Comparison of ENCODE assay signal across 8 mouse cellular contexts in genomic region chr16:11134348-11135344, GRCm38 (mm10). TPM values are rescaled to one million over a fixed set of nuclear protein-coding genes. Genes with fewer than 3 reads are reported as not detected.
DNase-seq lines count a peak whose midpoint lies in the region; ATAC-seq lines count a peak whose summit lies in the region.

TSS of gene Txndc11 (minus strand) at chr16:11134650.

- WGBS in heart, embryonic 14.5 days = under 1% methylated on average over 80 of the region's 80 CpGs
- WGBS in liver, embryonic 13.5 days (ENCODE audit: insufficient replicate concordance) = under 1% methylated on average over 79 of the region's 80 CpGs
- WGBS in stomach, embryonic 16.5 days = under 1% methylated on average over 80 of the region's 80 CpGs

- peaks cover 2 to 17% of the 10 kb centered on the region in 2 experiments for H3K4me1 ChIP-seq in heart, embryonic 14.5 days (ENCODE audit: control insufficient read depth in 2 of 2, insufficient read depth in 2 of 2, low read length in 2 of 2)
- peaks cover 36% of the 10 kb centered on the region for H3K4me1 ChIP-seq in liver, embryonic 13.5 days (replicated peaks)
- peaks cover 19% of the 10 kb centered on the region; the same call in 1 of the 2 replicates for H3K4me1 ChIP-seq in stomach, embryonic 16.5 days (ENCODE audit: control insufficient read depth, insufficient read depth, low read length)

- no peaks in the 10 kb centered on the region for H3K9me3 ChIP-seq in heart, embryonic 14.5 days (ENCODE audit: control insufficient read depth, low read length)
- no peaks in the 10 kb centered on the region for H3K9me3 ChIP-seq in liver, embryonic 13.5 days (replicated peaks)
- no peaks in the 10 kb centered on the region for H3K9me3 ChIP-seq in stomach, embryonic 16.5 days (replicated peaks; ENCODE audit: control insufficient read depth, low read length)

- peak within 1 kb of the TSS; percentile 79 for H3K4me2 ChIP-seq in heart, embryonic 14.5 days (ENCODE audit: low read length)
- peak within 1 kb of the TSS; percentile 92 for H3K4me2 ChIP-seq in liver, embryonic 13.5 days
- H3K4me2 ChIP-seq in stomach, embryonic 16.5 days (ENCODE audit: low read depth, low read length) = peak within 1 kb of the TSS; percentile 80

- H3K36me3 ChIP-seq in heart, embryonic 14.5 days (ENCODE audit: control insufficient read depth, insufficient read depth, low read length) = peaks cover 41% of the 10 kb centered on the region
- H3K36me3 ChIP-seq in liver, embryonic 13.5 days = peaks cover 32% of the 10 kb centered on the region
- peaks cover 10% of the 10 kb centered on the region; the same call in 1 of the 2 replicates for H3K36me3 ChIP-seq in stomach, embryonic 16.5 days (ENCODE audit: control insufficient read depth, insufficient read depth, low read length)

- H3K9ac ChIP-seq in heart, embryonic 14.5 days (ENCODE audit: low read length) = peak within 1 kb of the TSS; percentile 96
- H3K9ac ChIP-seq in liver, embryonic 13.5 days = peak within 1 kb of the TSS; percentile 94
- peak within 1 kb of the TSS; percentile 96 for H3K9ac ChIP-seq in stomach, embryonic 16.5 days (ENCODE audit: low read length)

- H3K27me3 ChIP-seq in heart, embryonic 14.5 days (ENCODE audit: control insufficient read depth, insufficient read depth, low read length) = no peaks in the 10 kb centered on the region
- no peaks in the 10 kb centered on the region for H3K27me3 ChIP-seq in liver, embryonic 13.5 days
- no peaks in the 10 kb centered on the region for H3K27me3 ChIP-seq in stomach, embryonic 16.5 days (ENCODE audit: control insufficient read depth, insufficient read depth, low read length)

- ATAC-seq in CD4-positive, CD25-positive, alpha-beta regulatory T cell, adult 4 months = peak; percentile 91
- peak; percentile 97 for ATAC-seq in heart, embryonic 14.5 days (ENCODE audit: insufficient number of reproducible peaks, insufficient read depth, low FRiP score, low read depth)
- ATAC-seq in liver, embryonic 13.5 days (ENCODE audit: low read depth) = peak; percentile 92
- peak; percentile 100 for ATAC-seq in stomach, embryonic 16.5 days (ENCODE audit: insufficient read depth, low FRiP score)

- H3K4me3 ChIP-seq in heart, embryonic 14.5 days (ENCODE audit: control insufficient read depth in 1 of 2, insufficient read depth in 1 of 2, low read depth in 1 of 2, low read length in 2 of 2) = peak within 1 kb of the TSS; percentile 91 to 97
- H3K4me3 ChIP-seq in liver, embryonic 13.5 days (replicated peaks) = peak within 1 kb of the TSS; percentile 85
- peak within 1 kb of the TSS; percentile 96 for H3K4me3 ChIP-seq in stomach, embryonic 16.5 days (replicated peaks; ENCODE audit: low read length)

- peak within 1 kb of the TSS; percentile 95 to 98 for H3K27ac ChIP-seq in heart, embryonic 14.5 days (replicated peaks in 1 of 2; ENCODE audit: control insufficient read depth in 1 of 2, insufficient read depth in 1 of 2, low read depth in 2 of 2, low read length in 2 of 2)
- peak within 1 kb of the TSS; percentile 94 for H3K27ac ChIP-seq in liver, embryonic 13.5 days
- H3K27ac ChIP-seq in stomach, embryonic 16.5 days (ENCODE audit: low read length) = peak within 1 kb of the TSS; percentile 94

- DNase-seq in c-Kit-negative CD71-positive TER-119-positive erythroid progenitor cells, embryonic 14.5 days (ENCODE audit: low read depth, low spot score) = peak; percentile 96
- peak; percentile 97 for DNase-seq in fibroblast of lung, adult 2 months (ENCODE audit: low read depth)
- peak; percentile 100 for DNase-seq in kidney, postnatal 14 days
- peak; percentile 99 for DNase-seq in liver, embryonic 13.5 days
- peak; percentile 98 for DNase-seq in neural tube, embryonic 10.5 days (ENCODE audit: extremely low spot score, low spot score)

RNA-seq across cellular contexts. Expression of gene Txndc11, which starts in this region (rescaled TPM):
- polyA plus RNA-seq in CD4-positive, CD25-positive, alpha-beta regulatory T cell, adult 4 months (2017; shearing (Covaris generic)) = 10 to 100 TPM in 1 of 2 experiments, 1 to 10 TPM in 1; 7.3 to 10.5 TPM
- polyA plus RNA-seq in heart, embryonic 14.5 days (2014; fragmentation: Nextera tagmentation; extraction: Ambion mirVana) = 31.9 and 33.8 TPM in 2 replicates
- polyA plus RNA-seq in liver, embryonic 13.5 days (2015; fragmentation: Nextera tagmentation; extraction: Ambion mirVana) = 17.2 and 17.8 TPM in 2 replicates
- 32.0 and 34.0 TPM in 2 replicates for polyA plus RNA-seq in stomach, embryonic 16.5 days (2015; fragmentation: Nextera tagmentation; extraction: Ambion mirVana)

Comparison
In these comparisons a context has a peak if more than half of its experiments do, and no peak if none do; other contexts are left out.
1. Peak in every context shown above with its lines: DNase-seq, ATAC-seq, H3K4me3 ChIP-seq and H3K27ac ChIP-seq.